Mouse (Mus musculus) liver, postnatal 0 days (tissue): ENCODE measurements around the gene Snx29.

Experiments
- CTCF ChIP-seq: sonication (generic); IDR thresholded peaks from 2 replicates; pipeline ENCODE4 v1.5.1; 2016; ENCODE audit warnings: antibody characterized with exemption, low read depth
- EP300 ChIP-seq: IDR thresholded peaks from 2 replicates; pipeline ENCODE4 v1.6.1; 2016; ENCODE audit warnings: antibody characterized with exemption, low read depth, mild to moderate bottlenecking

GRCm38 (mm10) chr16:11754136-11754535, 431.4 kb downstream of the Snx29 start:
- no peak for TF ChIP-seq EP300
- TF ChIP-seq CTCF: no peak
